Mouse (Mus musculus): ENCODE data around the gene Unc5a.

The Unc5a gene

DNA sequence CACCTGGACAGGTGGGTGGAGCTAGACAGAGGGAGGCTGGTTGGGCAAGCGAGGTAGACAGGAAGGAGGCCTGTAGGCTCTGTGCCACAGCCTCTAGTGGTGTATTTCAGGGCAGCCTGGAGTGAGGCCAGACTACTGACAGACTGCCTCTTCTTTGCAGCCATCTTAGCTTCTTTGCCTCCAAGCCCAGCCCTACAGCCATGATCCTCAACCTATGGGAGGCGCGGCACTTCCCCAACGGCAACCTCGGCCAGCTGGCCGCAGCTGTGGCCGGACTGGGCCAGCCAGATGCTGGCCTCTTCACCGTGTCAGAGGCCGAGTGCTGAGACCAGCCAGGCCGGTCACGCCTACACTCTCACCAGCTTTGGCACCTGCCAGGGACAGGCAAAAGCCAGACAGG is 55.4 kb downstream of the Unc5a start:
- no peak for DNase-seq (ENCODE audit: low read depth)

DNA sequence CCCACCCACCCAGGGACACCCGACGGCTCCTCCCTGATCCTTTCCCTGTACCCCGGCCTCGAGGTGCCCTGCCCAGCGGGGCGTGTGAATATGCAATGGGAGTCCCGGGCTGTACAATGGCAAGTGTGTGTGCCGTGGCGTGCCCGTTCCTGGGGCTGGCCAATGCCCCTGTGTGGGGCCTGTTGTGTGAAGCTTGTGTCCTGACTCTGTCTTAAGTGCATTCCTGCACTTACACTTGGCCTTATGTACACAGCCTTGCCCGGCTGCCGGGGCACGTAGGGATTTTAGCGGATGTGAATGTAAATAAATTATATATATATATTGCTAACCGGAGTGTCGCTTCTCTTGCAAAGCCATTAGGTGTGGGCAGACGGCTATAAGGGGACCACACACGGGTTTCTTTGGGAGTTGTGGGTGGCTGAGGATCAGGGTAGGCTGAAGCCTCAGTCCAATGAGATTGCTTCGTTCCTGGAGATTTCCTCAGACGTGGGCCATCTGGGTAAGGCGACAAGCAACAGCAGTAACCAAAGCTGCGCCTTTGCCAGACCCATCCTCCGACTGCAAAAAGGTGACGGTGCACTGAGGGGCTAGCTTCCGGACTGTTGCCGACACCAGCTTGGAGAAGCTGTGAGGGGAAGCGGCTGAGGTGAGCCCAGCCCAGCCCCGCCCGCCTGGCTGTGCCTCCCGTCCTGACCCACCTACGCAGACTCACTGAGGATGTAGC is 56.6 kb downstream of the Unc5a start:
- DNase-seq (ENCODE audit: low read depth) = no peak

DNA sequence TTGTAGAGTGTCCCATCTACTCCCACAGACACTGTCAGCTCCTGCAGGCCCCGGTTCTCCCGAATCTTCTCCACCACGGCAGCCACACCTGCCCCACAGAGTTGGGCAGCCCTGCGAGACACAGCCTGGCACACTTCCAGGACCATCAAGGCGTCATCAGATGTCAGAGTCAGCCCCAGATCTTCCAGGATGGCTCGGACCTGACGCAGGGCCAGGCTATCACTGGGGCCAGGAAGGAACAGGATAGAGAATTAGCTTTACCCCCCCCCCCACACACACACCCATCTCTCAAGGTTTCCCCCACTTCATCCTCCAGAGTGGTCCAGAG is 57.2 kb downstream of the Unc5a start:
- DNase-seq (ENCODE audit: low read depth) = no peak

DNA sequence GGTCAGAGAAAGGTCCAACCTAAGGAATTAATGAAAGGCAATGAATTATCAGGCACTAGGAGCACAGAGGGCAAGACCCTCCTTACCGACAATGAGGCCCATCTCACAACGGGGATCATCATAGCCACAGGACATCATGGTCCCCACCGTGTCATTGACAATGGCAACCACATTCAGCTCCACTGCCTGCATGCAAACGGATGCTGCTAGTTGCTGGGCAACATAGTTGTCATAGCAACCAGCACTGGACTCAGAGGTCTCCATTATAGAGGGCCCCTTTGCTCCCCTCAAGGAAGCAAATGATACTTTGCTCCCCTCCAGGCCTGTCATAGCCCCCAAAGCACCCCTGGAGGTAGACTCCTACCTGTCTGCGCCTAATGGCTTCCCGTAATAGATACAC is 59.4 kb downstream of the Unc5a start:
- no peak for DNase-seq (ENCODE audit: low read depth)

DNA sequence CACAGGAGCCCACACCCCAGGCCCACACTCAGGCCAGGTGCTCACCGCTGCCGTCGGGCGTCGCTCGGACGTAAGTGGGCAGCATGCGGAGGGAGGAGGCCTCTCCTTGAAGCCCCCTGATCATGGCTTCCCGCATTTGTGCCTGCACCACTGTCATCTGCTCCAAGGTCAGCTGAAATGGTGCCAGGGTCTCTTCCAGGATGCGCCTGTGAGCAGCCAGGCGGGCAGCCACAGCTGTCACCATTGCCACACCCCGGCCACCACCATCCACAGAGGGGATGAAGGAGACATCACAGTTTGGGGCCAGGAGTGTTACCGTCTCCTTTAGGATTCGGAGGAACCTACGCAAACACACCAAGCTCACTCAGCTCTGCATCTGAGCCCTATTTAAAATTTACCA is 61.9 kb downstream of the Unc5a start:
- DNase-seq (ENCODE audit: low read depth) = no peak

DNA sequence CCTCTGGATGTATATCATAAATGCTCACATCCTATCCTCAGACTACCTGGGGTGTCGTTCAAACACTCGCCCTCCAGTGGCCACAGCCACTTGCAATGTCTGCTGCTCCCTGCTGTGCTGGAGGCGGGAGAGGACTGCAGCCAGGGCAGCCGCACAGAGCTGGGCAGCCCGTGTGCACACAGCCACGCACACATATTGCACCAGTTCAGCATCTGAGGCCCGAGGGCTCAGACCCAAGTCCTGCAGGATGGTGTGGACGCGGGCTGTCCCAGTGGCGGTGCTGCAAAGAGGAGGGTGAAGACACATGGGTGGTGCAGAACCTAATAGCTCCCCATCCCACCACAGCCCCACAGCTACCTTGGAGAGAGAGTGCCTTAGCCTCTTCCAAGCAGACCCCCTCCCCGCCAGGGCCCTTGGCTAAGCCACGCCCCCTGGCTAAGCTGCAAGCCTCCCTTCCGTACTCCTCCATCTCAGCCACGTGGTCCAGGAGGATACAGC is 62.8 kb downstream of the Unc5a start:
- no peak for DNase-seq (ENCODE audit: low read depth)

DNA sequence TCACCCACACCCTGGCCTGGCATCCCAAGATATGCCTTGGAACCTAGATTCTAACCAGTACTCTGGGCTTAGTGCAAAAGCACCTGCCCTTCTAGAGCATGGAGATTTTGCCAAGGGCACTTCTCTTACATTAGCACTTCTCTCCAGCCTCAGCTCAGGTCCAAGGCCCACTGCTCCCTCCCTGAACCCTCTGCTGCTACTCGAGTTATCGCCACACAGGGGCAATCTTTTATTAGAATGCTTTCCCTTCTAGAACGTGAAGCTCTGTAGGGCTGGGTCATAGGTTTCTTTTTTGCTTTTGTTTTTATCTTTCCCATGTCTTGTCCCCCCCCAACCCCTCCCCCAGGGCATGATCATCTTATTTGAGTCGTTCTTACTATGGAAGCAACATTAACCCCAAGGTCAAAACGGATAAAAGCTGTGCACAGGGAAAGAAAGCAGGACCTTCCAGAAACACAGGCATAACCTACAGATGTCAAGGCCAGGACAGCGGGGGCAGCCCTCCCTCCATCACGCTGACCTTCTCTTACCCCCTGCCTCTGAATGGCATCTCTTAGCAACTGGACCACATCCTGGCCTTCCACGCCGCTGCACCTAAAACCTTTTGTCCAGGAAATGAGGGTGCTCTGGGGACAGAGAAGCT is 64.6 kb downstream of the Unc5a start:
- peak; percentile 43 for DNase-seq (ENCODE audit: low read depth)

DNA sequence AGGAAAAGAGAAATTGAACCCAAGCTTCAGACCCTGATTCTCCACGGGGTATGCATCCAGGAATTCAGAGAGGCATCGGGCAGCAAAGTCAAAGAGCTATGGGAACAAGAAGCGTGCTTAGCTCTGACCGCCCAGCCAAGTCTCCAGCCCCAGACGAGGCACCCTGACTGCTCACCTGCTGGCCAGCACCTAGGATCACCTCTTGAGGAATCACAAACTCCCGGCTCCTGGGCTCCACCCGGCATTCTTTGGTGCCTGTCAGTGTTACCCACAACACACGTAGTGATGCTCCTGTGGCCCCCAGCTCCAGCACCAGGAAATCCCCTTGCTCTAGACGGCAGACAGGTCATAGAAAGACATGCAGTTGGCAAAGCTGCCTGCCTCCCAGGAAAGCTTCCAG is 65.2 kb downstream of the Unc5a start:
- DNase-seq (ENCODE audit: low read depth) = no peak

DNA sequence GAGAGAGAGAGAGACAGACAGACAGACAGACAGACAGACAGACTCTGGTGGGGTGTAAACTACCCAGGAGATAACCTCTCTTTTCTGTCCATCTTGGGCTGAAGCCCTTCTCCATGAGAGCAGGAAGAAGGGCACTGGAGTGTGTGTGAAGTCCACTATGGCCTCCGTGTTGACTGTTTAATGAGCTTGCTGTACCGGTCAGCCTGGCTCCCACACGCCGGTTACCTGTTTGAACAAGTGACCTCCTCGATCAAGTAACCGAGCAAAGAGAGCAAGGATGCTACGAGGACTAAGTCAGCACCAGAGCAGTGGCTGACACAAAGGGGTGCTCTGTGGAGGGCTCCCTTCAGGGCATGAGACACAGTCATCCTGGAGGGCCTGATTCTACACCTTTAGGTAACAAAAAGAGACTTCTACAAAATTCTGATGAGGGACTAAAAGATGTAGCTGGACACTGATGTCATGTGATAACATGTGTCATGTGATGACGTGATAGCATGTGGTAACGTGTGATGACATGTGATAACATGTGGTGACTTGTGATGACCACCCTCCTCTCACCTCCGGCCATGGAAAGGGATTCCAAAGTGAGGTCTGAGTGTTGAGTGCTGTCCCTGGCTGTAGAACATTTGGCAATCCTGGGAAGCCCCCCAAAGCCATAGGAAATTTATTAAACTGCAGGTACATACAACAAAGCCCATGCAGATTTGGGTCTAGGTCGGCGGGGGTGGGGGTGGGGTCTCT is 68.1 kb downstream of the Unc5a start:
- DNase-seq (ENCODE audit: low read depth) = no peak

DNA sequence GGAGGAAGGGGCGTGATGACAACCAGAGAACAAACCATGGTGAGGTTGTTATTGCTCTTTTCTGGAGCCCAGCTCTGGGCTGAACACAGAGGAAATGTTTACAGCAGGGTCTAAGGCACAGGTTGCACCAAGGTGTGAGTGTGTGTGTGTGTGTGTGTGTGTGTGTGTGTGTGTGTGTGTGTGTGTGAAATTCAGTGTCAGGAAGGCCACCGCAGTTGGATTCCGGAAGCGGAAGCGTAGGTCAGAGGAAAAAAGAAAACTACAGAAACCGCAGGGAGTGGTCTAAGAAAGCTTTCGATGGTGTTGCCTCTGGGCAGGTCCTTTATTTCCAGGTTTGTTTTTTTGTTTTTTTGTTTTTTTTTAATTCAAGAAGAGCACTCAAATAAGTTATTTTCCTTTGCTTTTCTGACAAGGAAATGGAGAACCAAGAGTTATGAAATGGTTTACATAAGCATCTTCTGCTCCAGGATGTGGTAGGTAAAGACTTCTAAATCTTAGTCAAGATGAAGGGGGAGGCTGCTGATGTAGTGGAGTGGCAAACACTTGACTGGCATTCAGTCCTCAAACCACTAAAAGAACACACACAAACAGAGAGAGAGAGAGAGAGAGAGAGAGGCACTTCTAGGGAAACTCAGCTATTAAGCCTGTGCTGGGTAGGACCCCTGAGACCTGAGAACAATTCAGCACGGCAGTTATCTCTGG is 68.8 kb downstream of the Unc5a start:
- peak; percentile 79 for DNase-seq (ENCODE audit: low read depth)

DNA sequence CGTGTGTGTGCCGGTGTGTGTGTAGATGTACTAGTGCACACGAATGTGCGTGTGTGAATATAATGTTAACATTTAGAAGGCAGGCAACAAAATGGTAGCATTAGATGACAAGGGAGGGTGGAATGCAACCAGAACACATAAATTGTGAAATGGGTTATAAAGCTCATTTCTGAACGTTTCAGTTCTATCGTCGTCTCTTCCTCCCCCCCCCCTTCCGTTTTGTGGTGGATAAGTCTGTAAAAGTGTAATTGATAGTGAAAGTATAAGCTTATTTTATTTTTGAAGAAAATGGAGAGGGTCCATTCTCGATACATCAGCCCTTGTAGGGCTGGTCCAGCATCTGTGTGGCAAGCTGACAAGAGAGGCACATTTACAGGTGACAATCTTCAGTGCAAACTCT is 69.5 kb downstream of the Unc5a start:
- peak; percentile 67 for DNase-seq (ENCODE audit: low read depth)

DNA sequence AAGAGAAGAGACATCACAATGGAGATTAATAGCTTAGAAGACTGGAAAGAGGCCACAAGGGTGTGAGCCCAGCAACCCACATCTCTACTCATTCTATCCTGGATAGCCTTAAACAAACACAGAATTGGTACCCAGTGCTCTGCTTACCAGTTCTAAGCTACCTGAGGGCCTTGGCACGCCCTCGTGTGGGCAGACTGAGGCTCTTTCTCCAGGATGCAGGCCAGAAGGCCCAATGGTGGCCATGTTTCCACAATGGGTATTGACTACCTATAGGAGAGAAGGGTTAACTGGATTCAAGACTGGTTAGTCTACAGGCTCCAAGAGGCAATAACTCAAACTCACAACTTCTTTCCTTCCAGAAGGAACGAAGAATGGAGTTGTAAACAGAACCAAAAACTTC is 70.0 kb downstream of the Unc5a start:
- peak; percentile 45 for DNase-seq (ENCODE audit: low read depth)

DNA sequence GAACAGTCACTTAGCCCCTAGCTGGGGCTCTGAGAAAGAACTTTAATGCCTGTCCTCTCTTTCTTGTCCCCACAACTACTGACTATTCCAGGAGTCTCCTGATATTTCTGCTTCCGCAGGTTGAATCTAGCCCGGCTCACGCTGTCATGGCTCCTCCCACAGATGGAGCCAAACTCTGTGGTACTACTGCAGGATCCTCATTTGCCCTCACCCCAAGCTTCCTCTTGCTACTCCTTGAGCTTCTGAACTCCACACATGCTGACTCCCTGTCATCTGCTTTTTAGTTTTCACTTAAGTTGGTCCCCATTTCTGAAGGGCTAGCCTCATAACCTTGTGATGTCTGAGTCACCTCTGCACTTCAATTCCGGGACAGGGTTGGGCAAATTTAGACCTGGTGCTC is 70.8 kb downstream of the Unc5a start:
- no peak for DNase-seq (ENCODE audit: low read depth)

DNA sequence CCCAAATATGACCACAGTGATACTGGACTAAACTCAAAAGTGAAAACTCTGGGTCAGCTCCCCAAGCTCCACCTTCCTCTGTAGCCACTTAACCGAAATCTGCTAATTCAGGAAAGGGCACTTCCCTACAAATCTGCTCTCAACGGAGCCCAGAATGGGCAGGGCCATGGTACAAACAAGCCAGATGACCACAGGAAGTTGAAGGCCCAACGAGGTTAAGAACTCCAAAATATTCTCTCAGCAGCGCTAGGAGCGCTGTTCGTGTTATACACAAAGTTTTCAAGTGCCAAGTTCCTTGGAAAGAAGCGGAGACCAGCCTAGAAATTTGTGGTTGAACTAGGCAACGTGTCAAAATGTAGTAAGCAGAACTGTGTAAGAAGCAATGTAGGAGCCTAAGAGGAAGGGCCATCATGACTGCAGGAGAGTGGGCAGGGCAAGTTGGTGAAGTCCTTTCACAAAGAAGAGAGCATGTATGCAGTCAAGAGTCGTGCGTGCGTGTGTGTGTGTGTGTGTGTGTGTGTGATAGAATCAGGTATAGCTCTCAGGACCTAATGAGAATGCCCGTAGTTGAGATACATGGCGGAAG is 72.1 kb downstream of the Unc5a start, which contains the start of gene Hk3:
Hk3 (minus strand) TSS at position 192 of the 586 bp plus-strand sequence.
- DNase-seq (ENCODE audit: low read depth) = no peak

DNA sequence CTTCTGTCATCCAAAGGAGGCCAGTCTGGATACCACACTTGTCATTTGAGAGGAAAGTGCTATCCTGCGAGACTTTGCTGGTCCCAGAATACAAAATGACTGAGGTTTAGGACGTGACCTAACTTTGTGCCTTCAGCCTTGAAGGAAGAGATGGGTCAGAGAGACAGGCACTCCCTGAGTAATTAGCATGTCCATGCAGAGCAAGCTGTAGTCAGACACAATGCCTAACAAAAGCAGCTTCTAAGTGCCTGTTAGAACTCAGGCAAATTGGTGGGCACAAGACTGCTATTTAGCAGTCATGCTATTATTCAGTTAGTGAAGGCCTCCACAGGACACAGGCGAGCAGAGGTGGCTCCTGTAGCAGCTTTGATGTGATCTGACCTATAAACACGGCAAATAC is 73.0 kb downstream of the Unc5a start:
- DNase-seq (ENCODE audit: low read depth) = no peak

DNA sequence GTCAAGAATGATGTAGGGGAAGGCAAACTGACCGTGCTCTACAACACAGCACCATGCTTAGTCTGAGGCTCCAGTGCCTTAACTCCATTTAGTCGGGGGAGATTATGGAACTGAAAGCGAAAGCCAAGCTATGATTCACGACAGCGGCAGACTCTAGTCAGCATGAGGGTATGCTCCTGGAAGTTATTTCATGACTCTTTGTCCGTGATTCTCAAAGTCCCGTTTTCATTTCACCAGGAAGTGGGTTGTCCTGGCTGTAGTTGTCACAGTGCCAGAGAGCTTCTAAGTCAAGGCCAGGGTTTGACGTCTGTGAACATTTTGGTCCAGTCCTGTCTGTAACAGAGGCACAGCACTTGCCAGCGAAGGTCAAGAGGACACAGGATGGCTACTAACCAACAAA is 73.5 kb downstream of the Unc5a start:
- DNase-seq (ENCODE audit: low read depth) = peak; percentile 82

DNA sequence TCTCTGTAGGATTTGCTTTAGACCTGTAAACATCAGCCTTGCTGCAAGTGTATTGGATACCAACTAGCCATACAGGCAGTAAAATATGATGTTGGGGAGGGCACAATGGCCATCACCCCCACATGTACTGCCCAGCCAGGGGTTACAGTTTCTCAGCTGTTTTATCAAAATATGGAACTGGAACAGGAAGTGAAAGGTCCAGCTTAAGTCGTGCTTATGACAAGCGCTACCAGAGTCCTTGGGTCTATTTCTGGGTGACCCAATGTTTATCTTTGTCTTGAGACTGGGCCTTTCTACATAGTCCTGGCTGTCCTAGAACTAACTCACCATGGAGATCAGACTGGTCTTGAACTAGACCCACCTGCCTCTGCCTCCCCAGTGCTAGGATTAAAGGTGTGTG is 75.0 kb downstream of the Unc5a start:
- DNase-seq (ENCODE audit: low read depth) = no peak

DNA sequence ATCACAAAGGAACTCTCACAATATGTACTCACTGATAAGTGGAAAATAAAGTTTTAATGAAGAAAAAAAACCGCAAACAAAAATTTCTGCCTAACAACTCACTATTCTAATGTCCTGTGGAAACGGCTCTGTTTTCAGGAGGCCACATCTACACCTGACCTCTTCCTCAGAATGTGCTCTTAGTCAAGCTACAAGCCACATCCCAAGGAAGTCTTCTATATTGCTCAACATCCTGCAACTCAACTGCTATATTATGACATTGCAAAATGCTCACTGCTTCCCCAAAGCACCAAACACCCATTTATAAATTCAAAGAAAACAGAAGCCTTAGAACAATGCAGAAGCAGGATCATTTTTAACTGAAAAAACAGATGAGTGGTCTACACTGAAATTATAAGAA is 90.8 kb downstream of the Unc5a start:
- no peak for DNase-seq (ENCODE audit: low read depth)

DNA sequence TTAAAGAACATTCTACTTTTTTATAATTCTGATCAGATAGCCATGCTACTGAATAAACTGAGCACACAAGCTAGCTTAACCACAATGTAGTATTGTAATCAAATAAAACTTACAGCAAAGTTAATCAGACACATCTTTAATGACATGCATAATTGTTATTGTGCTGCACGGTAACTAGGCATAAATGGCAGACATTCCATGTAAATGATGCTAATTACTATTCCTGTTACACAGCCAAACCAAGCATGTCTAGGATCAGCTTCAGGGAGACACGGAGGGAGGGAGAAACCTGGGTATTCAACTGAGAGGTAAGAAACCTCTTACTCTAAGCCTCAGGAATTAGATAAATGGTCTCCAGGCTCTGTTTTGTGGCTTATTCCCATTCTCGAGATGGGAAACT is 98.5 kb downstream of the Unc5a start:
- no peak for DNase-seq (ENCODE audit: low read depth)
